Mouse (Mus musculus): ENCODE results near the gene Ggt6. TPM values are rescaled to one million over a fixed set of nuclear protein-coding genes. Genes with fewer than 3 reads are reported as not detected.

Gene Ggt6
- total and polyA plus RNA-seq, 3 experiments, result 0.13 to 0.19 TPM; not detected in 1

- H3K9ac ChIP-seq (ENCODE audit: insufficient read depth, low read depth), result no peak overlapping the region
- H3K4me1 ChIP-seq (ENCODE audit: control insufficient read depth in 1 of 2, insufficient read depth in 2 of 2), result peaks cover 34 to 63% of the 10 kb centered on the region in 2 experiments
- DNase-seq (ENCODE audit: extremely low read depth), result no peak
- dilution Hi-C loops (cut with MboI; ENCODE audit: extremely low pct_ligation_motif_present, extremely low pct_unique_long_range_greater_than_20kb, low sequenced_read_pairs), result no loop called here
- peaks cover 2% of the 10 kb centered on the region for H3K27me3 ChIP-seq (replicated peaks)
- H3K4me3 ChIP-seq (replicated peaks in 1 of 3; ENCODE audit: low read depth in 2 of 3, low read length in 2 of 3, poor library complexity in 1 of 3), result no peak overlapping the region
- no peaks in the 10 kb centered on the region for H3K79me2 ChIP-seq (replicated peaks; ENCODE audit: control insufficient read depth, extremely low read depth, insufficient read depth, poor library complexity, severe bottlenecking)
- no peak for TF ChIP-seq TBP (conservative IDR thresholded peaks at IDR 0.05; ENCODE audit: low read depth, low read length)
- TF ChIP-seq CHD2 (IDR thresholded peaks at IDR 0.05; ENCODE audit: low read length), result 0 out of 2 replicates have a peak, but pooled peaks have one; percentile 27
- no peak overlapping the region for H3K4me2 ChIP-seq (ENCODE audit: insufficient read depth, low read depth, poor library complexity, severe bottlenecking)
- in situ Hi-C loops (cut with MboI; ENCODE audit: low pct_ligation_motif_present, low pct_unique_long_range_greater_than_20kb, low sequenced_read_pairs), result no loop called here
- no peaks in the 10 kb centered on the region for H3K9me3 ChIP-seq (replicated peaks; ENCODE audit: low read length)
- no peak overlapping the region for H3K27ac ChIP-seq (ENCODE audit: insufficient read depth, low read depth)
- no peaks in the 10 kb centered on the region for H3K36me3 ChIP-seq (replicated peaks in 1 of 2; ENCODE audit: control insufficient read depth in 1 of 2, insufficient read depth in 1 of 2, low read length in 1 of 2)
These were observed 33.9 kb downstream of the Ggt6 start for GRCm38 (mm10) chr11:72469217-72469616.

GRCm38 (mm10) chr11:72470004-72470403 lies 34.7 kb downstream of the Ggt6 start:
- DNase-seq (ENCODE audit: extremely low read depth), result no peak
- Histone ChIP-seq H3K27me3 (replicated peaks) (peaks cover 2% of the 10 kb centered on the region), H3K4me1 (ENCODE audit: control insufficient read depth in 1 of 2, insufficient read depth in 2 of 2) (peaks cover 30 to 56% of the 10 kb centered on the region in 2 experiments), H3K4me3 (replicated peaks in 1 of 3; ENCODE audit: low read depth in 2 of 3, low read length in 2 of 3, poor library complexity in 1 of 3) (no peak overlapping the region), H3K9me3 (replicated peaks; ENCODE audit: low read length) (no peaks in the 10 kb centered on the region), H3K9ac (ENCODE audit: insufficient read depth, low read depth) (no peak overlapping the region), H3K4me2 (ENCODE audit: insufficient read depth, low read depth, poor library complexity, severe bottlenecking) (no peak overlapping the region), H3K36me3 (replicated peaks in 1 of 2; ENCODE audit: control insufficient read depth in 1 of 2, insufficient read depth in 1 of 2, low read length in 1 of 2) (no peaks in the 10 kb centered on the region), H3K79me2 (replicated peaks; ENCODE audit: control insufficient read depth, extremely low read depth, insufficient read depth, poor library complexity, severe bottlenecking) (no peaks in the 10 kb centered on the region), H3K27ac (ENCODE audit: insufficient read depth, low read depth) (no peak overlapping the region)
- TF ChIP-seq JUND (conservative IDR thresholded peaks at IDR 0.05; ENCODE audit: low read depth, low read length), result no peak
- TF ChIP-seq GABPA (IDR thresholded peaks at IDR 0.05; ENCODE audit: insufficient replicate concordance, low read depth, low read length), result no peak
- no peak for TF ChIP-seq RCOR1 (conservative IDR thresholded peaks at IDR 0.05; ENCODE audit: low read depth, low read length)
- no peak for TF ChIP-seq ELF1 (IDR thresholded peaks at IDR 0.05; ENCODE audit: low read depth, low read length)
- TF ChIP-seq MEF2A (IDR thresholded peaks at IDR 0.05; ENCODE audit: borderline replicate concordance, low read depth, low read length), result no peak
- no peak for TF ChIP-seq SIN3A (IDR thresholded peaks at IDR 0.05; ENCODE audit: low read length)
- no peak for TF ChIP-seq CTCF (conservative IDR thresholded peaks at IDR 0.05 in 1 of 2, IDR thresholded peaks at IDR 0.05 in 1 of 2; ENCODE audit: low read depth in 2 of 2, low read length in 2 of 2)
- no peak for TF ChIP-seq JUN (IDR thresholded peaks at IDR 0.05; ENCODE audit: insufficient read depth, low read depth, low read length)
- TF ChIP-seq EP300 (IDR thresholded peaks at IDR 0.05; ENCODE audit: low read length), result no peak
- no peak for TF ChIP-seq MAX (IDR thresholded peaks at IDR 0.05; ENCODE audit: low read length)
- TF ChIP-seq NELFE (IDR thresholded peaks at IDR 0.05; ENCODE audit: low read depth, low read length), result no peak
- no peak for TF ChIP-seq MYC (IDR thresholded peaks at IDR 0.05; ENCODE audit: low read depth, low read length)
- TF ChIP-seq ETS1 (conservative IDR thresholded peaks at IDR 0.05; ENCODE audit: low read depth, low read length), result no peak
- TF ChIP-seq BHLHE40 (IDR thresholded peaks at IDR 0.05; ENCODE audit: low read depth, low read length), result no peak
- TF ChIP-seq CHD2 (IDR thresholded peaks at IDR 0.05; ENCODE audit: low read length), result no peak
- no peak for TF ChIP-seq KAT2A (IDR thresholded peaks at IDR 0.05; ENCODE audit: insufficient replicate concordance, low read length)
- no peak for TF ChIP-seq POLR2A (IDR thresholded peaks at IDR 0.05; ENCODE audit: low read depth, low read length)
- no peak for TF ChIP-seq USF1 (IDR thresholded peaks at IDR 0.05; ENCODE audit: low read depth, low read length)
- TF ChIP-seq RAD21 (IDR thresholded peaks at IDR 0.05; ENCODE audit: low read depth, low read length), result no peak
- in situ Hi-C loops (cut with MboI; ENCODE audit: low pct_ligation_motif_present, low pct_unique_long_range_greater_than_20kb, low sequenced_read_pairs) (no loop called here), dilution Hi-C loops (cut with MboI; ENCODE audit: extremely low pct_ligation_motif_present, extremely low pct_unique_long_range_greater_than_20kb, low sequenced_read_pairs) (no loop called here)
